Mouse (Mus musculus): ENCODE measurements around the gene Dclre1c.
A peak's percentile ranks its signal among the peaks of the same experiment; 100 is the strongest.

Dclre1c gene

GRCm38 (mm10) chr2:3474861-3475283, 50.9 kb downstream of the Dclre1c start, which contains the start of gene Suv39h2:
TSS of gene Suv39h2 (minus strand) at chr2:3475031.
- peak; percentile 86 to 95 for DNase-seq (ENCODE audit: low spot score in 2 of 2)

DNA sequence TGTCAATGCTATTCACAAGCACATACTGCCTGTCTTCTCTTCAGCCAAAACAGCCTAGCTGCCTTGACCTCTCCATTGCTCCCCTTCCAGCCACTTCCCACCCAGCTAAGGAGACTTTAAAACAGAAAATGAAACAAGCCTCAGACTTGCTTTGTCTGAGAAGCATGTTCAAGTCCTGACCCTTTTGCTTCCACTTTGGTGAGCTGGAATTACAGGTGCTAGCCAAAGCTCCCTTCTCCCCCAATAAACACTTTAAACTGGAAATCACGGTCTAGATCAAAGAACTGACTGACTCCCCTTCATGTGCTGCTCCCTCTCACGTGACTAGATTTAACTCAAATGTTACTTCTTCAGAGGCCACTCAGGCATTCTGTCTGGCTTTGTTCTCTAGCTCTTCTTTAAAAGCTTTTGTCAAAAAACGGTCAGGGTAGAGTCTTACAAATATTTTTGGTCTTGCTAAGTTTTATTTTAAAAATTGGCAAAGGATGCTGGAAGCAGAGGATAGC, 51.9 kb downstream of the Dclre1c start:
- DNase-seq (ENCODE audit: low spot score in 2 of 2) = no peak

DNA sequence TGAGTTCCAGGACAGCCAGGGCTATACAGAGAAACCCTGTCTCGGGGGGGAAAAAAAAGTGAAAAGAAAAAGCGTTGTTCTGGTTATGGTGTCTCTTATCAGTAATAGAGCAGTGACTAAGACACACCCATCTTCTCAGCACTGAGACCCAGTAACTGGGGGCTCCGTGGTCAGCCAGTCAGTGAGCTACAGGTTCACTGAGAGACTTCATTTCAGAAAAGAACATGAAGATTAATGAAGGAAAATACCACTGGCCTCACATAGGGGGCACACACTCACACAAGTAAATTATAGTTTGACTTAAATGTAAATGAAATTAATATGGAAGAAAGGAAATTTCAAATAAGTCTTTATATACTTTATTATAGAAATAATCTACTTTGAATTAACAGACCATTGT, 56.3 kb downstream of the Dclre1c start:
- no peak for DNase-seq (ENCODE audit: low spot score in 2 of 2)

- no peak for DNase-seq (ENCODE audit: low spot score in 2 of 2)
These were observed 65.9 kb downstream of the Dclre1c start for GRCm38 (mm10) chr2:3489816-3490215.

DNA sequence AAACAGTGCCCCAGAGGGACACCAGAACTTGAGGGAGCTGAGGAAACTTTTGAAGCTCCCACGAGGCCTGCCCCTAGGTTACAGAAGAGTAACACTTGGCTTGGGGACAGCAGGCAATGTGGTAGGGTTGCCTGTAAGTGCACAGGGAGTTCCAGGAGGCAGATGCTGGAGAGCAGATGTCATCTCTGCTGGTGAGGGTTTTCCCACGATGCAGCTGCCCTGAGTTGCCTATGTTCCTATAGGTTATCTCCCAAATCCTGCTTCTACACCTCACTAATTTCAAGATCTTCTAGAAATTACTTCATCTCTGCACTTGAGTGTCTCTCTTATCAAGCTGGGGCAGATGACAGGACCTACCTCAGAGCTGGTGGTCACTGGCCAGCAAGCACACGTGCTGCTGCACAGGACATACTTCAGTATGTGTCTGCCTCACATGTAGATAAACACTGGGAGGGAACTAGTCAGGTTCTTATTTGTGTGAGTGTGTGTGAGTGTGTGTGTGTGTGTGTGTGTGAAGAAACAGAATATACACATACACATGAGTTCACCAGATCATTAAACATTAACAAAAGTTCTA, 70.0 kb downstream of the Dclre1c start:
- no peak for DNase-seq (ENCODE audit: low spot score in 2 of 2)

- no peak for DNase-seq (ENCODE audit: low spot score in 2 of 2)
These were observed 75.6 kb downstream of the Dclre1c start for GRCm38 (mm10) chr2:3499543-3499942.

DNA sequence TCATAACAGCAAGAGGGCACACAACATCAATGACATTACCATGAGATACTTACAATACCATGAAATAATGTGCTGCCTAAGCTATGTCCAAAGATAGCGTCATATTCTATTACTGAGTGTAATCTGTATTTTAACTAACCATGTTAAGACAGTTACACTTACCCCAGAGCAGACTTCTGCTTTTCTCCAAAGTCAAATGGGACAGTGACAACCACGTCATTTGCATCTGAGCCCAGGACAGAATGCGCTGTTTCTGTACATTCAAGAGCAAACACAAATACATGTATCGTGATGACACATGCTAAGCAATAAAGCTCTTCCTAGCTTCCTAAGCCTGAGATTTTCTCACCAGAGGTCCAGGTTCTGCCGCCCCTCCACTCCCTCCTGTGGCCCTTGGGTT, 77.0 kb downstream of the Dclre1c start:
- no peak for DNase-seq (ENCODE audit: low spot score in 2 of 2)

- peak in 1 of 2 experiments; percentile 11 for DNase-seq (ENCODE audit: low spot score in 2 of 2)
These were observed 88.1 kb downstream of the Dclre1c start for GRCm38 (mm10) chr2:3512076-3512475.

DNA sequence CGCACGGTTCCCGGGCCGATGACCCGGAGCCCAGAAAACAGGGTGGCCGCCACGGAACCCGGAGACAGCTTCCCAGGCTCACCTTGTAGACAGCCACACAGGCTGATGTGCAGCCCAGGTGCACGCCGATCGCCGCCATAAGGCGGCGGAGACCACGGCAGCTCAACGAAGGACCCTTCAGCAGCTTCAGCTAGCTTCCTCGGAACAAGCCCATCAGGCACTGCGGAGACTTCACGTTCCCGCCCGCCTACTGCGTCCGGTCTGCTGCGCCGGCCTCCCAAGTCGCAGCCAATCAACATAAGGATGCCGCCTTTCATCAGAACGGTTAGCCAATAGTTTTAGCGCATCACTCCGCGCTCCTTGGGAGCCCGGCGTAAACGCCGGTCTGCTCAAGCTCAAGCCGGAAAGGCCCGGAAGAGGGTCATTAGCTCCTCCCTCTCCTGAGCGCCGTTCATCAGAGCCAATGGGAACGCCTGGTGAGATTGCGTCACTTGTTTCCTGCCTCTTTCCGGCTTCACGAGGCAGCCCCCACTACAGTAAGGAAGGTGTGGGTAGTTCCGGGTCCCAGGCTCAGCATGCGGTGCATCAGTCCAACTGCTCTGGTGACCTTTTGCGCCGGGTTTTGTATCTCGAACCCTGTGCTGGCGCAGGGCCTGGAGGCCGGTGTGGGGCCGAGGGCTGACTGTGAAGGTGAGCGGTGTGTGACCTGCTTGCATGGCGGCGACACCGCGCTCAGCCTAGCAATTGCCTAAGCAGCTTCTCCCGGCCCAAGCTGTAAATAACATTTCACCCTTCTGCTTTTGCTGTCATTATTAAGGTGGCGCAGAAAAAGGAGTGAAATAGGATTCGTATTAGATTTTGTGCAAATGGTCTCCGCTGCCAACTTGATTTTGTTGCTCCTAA, 88.9 kb downstream of the Dclre1c start, which contains the start of the genes Gm45902, Hspa14 and Cdnf:
Gene Gm45902 (minus strand): TSS at position 239 of the 903 bp plus-strand sequence.
Gene Hspa14 (minus strand): TSS at position 263 of the 903 bp plus-strand sequence.
Gene Cdnf (plus strand): TSS at position 479 of the 903 bp plus-strand sequence.
- peak; percentile 95 to 98 for DNase-seq (ENCODE audit: low spot score in 2 of 2)

Data from frontal cortex, postnatal 14 days (tissue).